Mouse (Mus musculus) megakaryocyte, embryonic 14.5 days (primary cell): ENCODE results near the gene Cyb561a3.

Experiments
- FLI1 ChIP-seq: IDR thresholded peaks from 2 replicates; pipeline ENCODE4 v1.6.1; 2012; ENCODE audit warnings: low read length, inconsistent platforms, mixed read lengths
- GATA1 ChIP-seq: IDR thresholded peaks from 3 replicates; pipeline ENCODE4 v1.6.1; 2012; ENCODE audit warnings: mixed read lengths, low read length, inconsistent platforms, borderline replicate concordance

DNA sequence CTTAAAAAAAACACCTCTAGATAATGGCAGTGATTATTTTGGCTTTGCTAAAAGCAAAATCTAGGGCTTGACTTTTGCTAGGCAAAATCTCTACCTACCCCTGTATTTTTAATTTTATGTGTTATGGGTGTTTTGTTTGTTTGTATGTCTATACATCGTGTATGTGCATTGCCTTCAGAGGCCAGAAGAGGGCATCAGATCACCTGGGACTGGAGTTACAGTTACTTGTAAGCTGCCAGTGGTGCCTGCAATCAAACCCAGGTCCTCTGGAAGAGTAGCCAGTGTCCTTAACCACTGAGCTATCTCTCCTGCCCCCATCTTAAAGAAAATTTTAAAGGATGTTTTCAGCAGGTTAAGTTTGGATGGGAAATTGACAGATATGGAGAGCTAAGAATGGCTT, 46.9 kb upstream of the Cyb561a3 start:
- no peak for TF ChIP-seq GATA1
- no peak for TF ChIP-seq FLI1
